Mouse (Mus musculus) heart, postnatal 0 days (tissue): ENCODE data around the gene Klf16. TPM values are rescaled to one million over a fixed set of nuclear protein-coding genes. Genes with fewer than 3 reads are reported as not detected.
A peak's percentile ranks its signal among the peaks of the same experiment; 100 is the strongest.

Experiments used
- ATAC-seq: fragments of 200-750 bp; cut with Nextera tagmentation; 2 replicates; pipeline ENCODE4 v1.8.0; 2017; ENCODE audit warnings: low read depth, moderate number of reproducible peaks, moderate library complexity; ENCODE audit not compliant: insufficient read depth
- DNase-seq: peaks from one replicate; pipeline ENCODE4 v3.0.0-alpha.2; 2016; ENCODE audit warnings: low spot score
- H3K27ac ChIP-seq: fragments of 300-500 bp; sonication (generic); 2 replicates; pipeline ENCODE4 v1.5.1; 2014; ENCODE audit warnings: low read depth, mild to moderate bottlenecking
- H3K27me3 ChIP-seq: fragments of 300-500 bp; sonication (generic); 2 replicates; pipeline ENCODE4 v1.6.1; 2014; ENCODE audit warnings: low read length, mixed read lengths; ENCODE audit not compliant: control insufficient read depth, insufficient read depth
- H3K36me3 ChIP-seq: fragments of 300-500 bp; sonication (generic); replicated peaks from 2 replicates; pipeline ENCODE4 v1.6.1; 2014; ENCODE audit warnings: low read length, mixed read lengths; ENCODE audit not compliant: control insufficient read depth, insufficient read depth
- H3K4me1 ChIP-seq: fragments of 300-500 bp; sonication (generic); 2 replicates; pipeline ENCODE4 v1.6.1; 2014; ENCODE audit warnings: antibody characterized with exemption; ENCODE audit not compliant: control insufficient read depth, insufficient read depth
- H3K4me2 ChIP-seq: fragments of 300-500 bp; sonication (generic); 2 replicates; pipeline ENCODE4 v1.6.1; 2014; ENCODE audit warnings: low read depth, mild to moderate bottlenecking, low read length, moderate library complexity
- H3K4me3 ChIP-seq: fragments of 300-500 bp; sonication (generic); 2 replicates; pipeline ENCODE4 v1.5.1; 2014; ENCODE audit warnings: low read depth, low read length
- H3K9ac ChIP-seq: fragments of 300-500 bp; sonication (generic); replicated peaks from 2 replicates; pipeline ENCODE4 v1.6.1; 2014; ENCODE audit warnings: low read depth, low read length, mixed read lengths
- H3K9me3 ChIP-seq: fragments of 300-500 bp; sonication (generic); replicated peaks from 2 replicates; pipeline ENCODE4 v1.6.1; 2016; ENCODE audit warnings: low read length; ENCODE audit not compliant: control insufficient read depth
- CTCF ChIP-seq: IDR thresholded peaks from 2 replicates; pipeline ENCODE4 v1.5.1; 2016; ENCODE audit warnings: antibody characterized with exemption, control low read depth, low read depth
- EP300 ChIP-seq: IDR thresholded peaks from 2 replicates; pipeline ENCODE4 v1.6.1; 2016; ENCODE audit warnings: antibody characterized with exemption, low read depth
- WGBS: fragments of 180-500 bp; shearing (Covaris S2); extraction: QIAGEN DNeasy Blood & Tissue Kit; methylation state at CpG from one replicate; pipeline ENCODE4 v1.1.7; 2014; 5-methylcytosine and 5-hydroxymethylcytosine counted together
- polyA plus RNA-seq: library from polyadenylated mRNA; unstranded; fragments of >200 nt; fragmentation: Nextera tagmentation; extraction: Ambion mirVana; gene quantifications from 2 replicates; pipeline ENCODE4 v1.2.1, GENCODE M21; 2015
- total RNA-seq: library from RNA; depleted of rRNA; stranded (reverse); fragments of >200 nt; gene quantifications from 2 replicates; pipeline ENCODE4 v1.2.3, GENCODE M21; 2014; ENCODE audit warnings: low replicate concordance

Gene Klf16
- total and polyA plus RNA-seq, 2 experiments from 2014 or later = 3.5 to 9.3 TPM

- no peaks in the 10 kb centered on the region for H3K36me3 ChIP-seq
- ATAC-seq (no peak), DNase-seq (no peak)
- H3K4me1 ChIP-seq = peaks cover 14% of the 10 kb centered on the region; the same call in 1 of the 2 replicates
- H3K4me3 ChIP-seq = peak overlapping the region; percentile 93
- peak overlapping the region; percentile 79 for H3K4me2 ChIP-seq
- no peaks in the 10 kb centered on the region for H3K9me3 ChIP-seq
- H3K27me3 ChIP-seq = no peaks in the 10 kb centered on the region
- TF ChIP-seq EP300 (no peak), CTCF (no peak)
- H3K27ac ChIP-seq = peak overlapping the region; percentile 89
- 2% methylated on average over 13 of the region's 13 CpGs for WGBS
- peak overlapping the region; percentile 94 for H3K9ac ChIP-seq
Observed at GRCm38 (mm10) chr10:80560621-80561020, 16.5 kb downstream of the Klf16 start.

- no peak overlapping the region for H3K4me3 ChIP-seq
- DNase-seq (no peak), ATAC-seq (no peak)
- no peaks in the 10 kb centered on the region for H3K27me3 ChIP-seq
- WGBS = 86% methylated on average over 7 of the region's 7 CpGs
- TF ChIP-seq EP300 = no peak
- TF ChIP-seq CTCF = no peak
- no peak overlapping the region for H3K9ac ChIP-seq
- H3K4me2 ChIP-seq = no peak overlapping the region
- H3K36me3 ChIP-seq = no peaks in the 10 kb centered on the region
- peaks cover 14% of the 10 kb centered on the region; the same call in 1 of the 2 replicates for H3K4me1 ChIP-seq
- H3K9me3 ChIP-seq = no peaks in the 10 kb centered on the region
- no peak overlapping the region for H3K27ac ChIP-seq
Observed at GRCm38 (mm10) chr10:80559431-80559830, 17.7 kb downstream of the Klf16 start.

- peak; percentile 68 for TF ChIP-seq CTCF
- no peak for TF ChIP-seq EP300
- Histone ChIP-seq H3K4me3 (no peak overlapping the region), H3K27me3 (no peaks in the 10 kb centered on the region), H3K9ac (no peak overlapping the region), H3K4me2 (no peak overlapping the region), H3K36me3 (no peaks in the 10 kb centered on the region), H3K4me1 (peaks cover 27% of the 10 kb centered on the region), H3K9me3 (no peaks in the 10 kb centered on the region), H3K27ac (no peak overlapping the region)
- 22% methylated on average over 5 of the region's 5 CpGs for WGBS
- ATAC-seq (no peak), DNase-seq (peak; percentile 60)
Observed at GRCm38 (mm10) chr10:80557346-80557965, 19.7 kb downstream of the Klf16 start.

- ATAC-seq (0 out of 2 replicates have a peak, but pooled peaks have one; percentile 21), DNase-seq (no peak)
- Histone ChIP-seq H3K4me3 (no peak overlapping the region), H3K36me3 (peaks cover 19% of the 10 kb centered on the region), H3K4me2 (no peak overlapping the region), H3K27me3 (no peaks in the 10 kb centered on the region), H3K4me1 (peaks cover 19% of the 10 kb centered on the region), H3K9me3 (no peaks in the 10 kb centered on the region), H3K27ac (no peak overlapping the region), H3K9ac (no peak overlapping the region)
- TF ChIP-seq EP300 (no peak), CTCF (no peak)
- WGBS = 58% methylated on average over 6 of the region's 6 CpGs
Observed at GRCm38 (mm10) chr10:80553997-80554396, 23.1 kb downstream of the Klf16 start.

GRCm38 (mm10) chr10:80553575-80553974 lies 23.5 kb downstream of the Klf16 start:
- Histone ChIP-seq H3K9ac (no peak overlapping the region), H3K4me2 (no peak overlapping the region), H3K9me3 (no peaks in the 10 kb centered on the region), H3K36me3 (peaks cover 21% of the 10 kb centered on the region), H3K4me3 (no peak overlapping the region), H3K27me3 (no peaks in the 10 kb centered on the region), H3K4me1 (peaks cover 19% of the 10 kb centered on the region), H3K27ac (no peak overlapping the region)
- TF ChIP-seq CTCF = no peak
- TF ChIP-seq EP300 = no peak
- WGBS = 52% methylated on average over 8 of the region's 8 CpGs
- DNase-seq (no peak), ATAC-seq (no peak)

- H3K36me3 ChIP-seq = peaks cover 25% of the 10 kb centered on the region
- no peak overlapping the region for H3K27ac ChIP-seq
- no peak overlapping the region for H3K4me2 ChIP-seq
- peaks cover 13% of the 10 kb centered on the region for H3K4me1 ChIP-seq
- no peaks in the 10 kb centered on the region for H3K27me3 ChIP-seq
- TF ChIP-seq CTCF = no peak
- no peak for TF ChIP-seq EP300
- ATAC-seq (no peak), DNase-seq (no peak)
- 65% methylated on average over 9 of the region's 9 CpGs for WGBS
- no peak overlapping the region for H3K9ac ChIP-seq
- no peak overlapping the region for H3K4me3 ChIP-seq
- H3K9me3 ChIP-seq = no peaks in the 10 kb centered on the region
Observed at GRCm38 (mm10) chr10:80552364-80552763, 24.8 kb downstream of the Klf16 start.
